Mouse (Mus musculus): ENCODE data around the gene Mecom.

DNA sequence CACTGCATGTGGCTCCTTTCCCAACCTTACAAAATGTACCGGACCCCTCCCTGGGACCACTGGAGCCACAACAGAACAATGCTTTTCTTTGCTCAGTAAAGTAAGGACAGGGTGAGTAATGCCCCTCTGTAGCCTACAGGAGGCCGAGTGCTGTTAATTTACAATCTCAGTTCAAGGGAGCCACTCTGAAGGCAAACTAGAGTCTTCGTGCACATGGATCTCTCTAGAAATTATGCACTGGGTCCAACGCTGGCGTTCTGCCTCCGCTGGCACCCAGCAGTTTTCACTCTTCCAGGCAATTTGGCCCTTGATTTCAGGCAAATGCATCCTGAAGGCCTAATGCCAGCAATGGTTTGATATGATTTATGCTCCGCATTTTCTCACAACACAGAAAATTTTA lies 467.0 kb downstream of the Mecom start:
- no peak for TF ChIP-seq TAL1 (IDR thresholded peaks at IDR 0.05; ENCODE audit: low read length)
- no peak for TF ChIP-seq GATA1 (IDR thresholded peaks at IDR 0.05; ENCODE audit: low read length)
